Mouse (Mus musculus): ENCODE measurements around the gene Nudt8. TPM values are rescaled to one million over a fixed set of nuclear protein-coding genes. Genes with fewer than 3 reads are reported as not detected.

The Nudt8 gene
- total RNA-seq, 2 experiments from 2014 or later, result 18.3 to 20.2 TPM

Other genes starting within 250 kb of the Nudt8 start
- gene Kmt5b, start 233.2 kb upstream of the Nudt8 start, total RNA-seq (2021), result 10 to 100 TPM; 25.0 to 32.5 TPM
- gene Chka, start 148.8 kb upstream of the Nudt8 start, total RNA-seq (2021), result 1 to 10 TPM; 6.0 to 7.0 TPM
- 10 to 100 TPM; 13.6 to 31.1 TPM for gene Tcirg1, start 93.4 kb upstream of the Nudt8 start, total RNA-seq (2021)
- 100 to 1,000 TPM; 181 to 205 TPM for gene Ndufs8, start 87.8 kb upstream of the Nudt8 start, total RNA-seq (2021)
- 1 to 10 TPM; 4.2 to 5.7 TPM for gene Aldh3b1, start 70.8 kb upstream of the Nudt8 start, total RNA-seq (2021)
- gene Unc93b1, start 65.4 kb upstream of the Nudt8 start, total RNA-seq (2021), result 10 to 100 TPM; 19.6 to 20.1 TPM
- gene Aldh3b3, start 41.9 kb upstream of the Nudt8 start, total RNA-seq (2021), result not detected
- gene Aldh3b2, start 28.3 kb upstream of the Nudt8 start, total RNA-seq (2021), result 1 to 10 TPM in 1 of 2 experiments, under 1 TPM in 1; 0.63 to 1.0 TPM
- gene Acy3, start 14.0 kb upstream of the Nudt8 start, total RNA-seq (2021), result 1 to 10 TPM; 4.8 to 5.3 TPM
- not detected for gene Tbx10, start 7.8 kb upstream of the Nudt8 start, total RNA-seq (2021)
- under 1 TPM; 0.23 to 0.47 TPM for gene Gm49405, start within 50 bp of the Nudt8 start, total RNA-seq (2021)
- 1 to 10 TPM in 1 of 2 experiments, under 1 TPM in 1; 0.66 to 1.2 TPM for gene Doc2g, start 2.7 kb downstream of the Nudt8 start, total RNA-seq (2021)
- gene Ndufv1, start 12.2 kb downstream of the Nudt8 start, total RNA-seq (2021), result 100 to 1,000 TPM; 297 to 355 TPM
- 100 to 1,000 TPM; 220 to 231 TPM for gene Gstp1, start 37.4 kb downstream of the Nudt8 start, total RNA-seq (2021)
- 10 to 100 TPM; 61.6 to 63.6 TPM for gene Gstp2, start 45.4 kb downstream of the Nudt8 start, total RNA-seq (2021)
- under 1 TPM in 1 of 2 experiments, not detected in 1; 0.79 TPM for gene Gstp3, start 59.0 kb downstream of the Nudt8 start, total RNA-seq (2021)
- gene Cabp2, start 81.0 kb downstream of the Nudt8 start, total RNA-seq (2021), result not detected
- 10 to 100 TPM; 18.1 to 18.2 TPM for gene Cdk2ap2, start 96.6 kb downstream of the Nudt8 start, total RNA-seq (2021)
- 1 to 10 TPM; 4.2 to 5.5 TPM for gene Pitpnm1, start 99.4 kb downstream of the Nudt8 start, total RNA-seq (2021)
- 10 to 100 TPM; 46.5 to 47.1 TPM for gene Aip, start 125.3 kb downstream of the Nudt8 start, total RNA-seq (2021)
- not detected for gene Gpr152, start 139.2 kb downstream of the Nudt8 start, total RNA-seq (2021)
- gene Cabp4, start 143.5 kb downstream of the Nudt8 start, total RNA-seq (2021), result not detected
- gene Coro1b, start 148.0 kb downstream of the Nudt8 start, total RNA-seq (2021), result 10 to 100 TPM; 41.1 to 48.6 TPM
- gene Ptprcap, start 153.0 kb downstream of the Nudt8 start, total RNA-seq (2021), result 1 to 10 TPM in 1 of 2 experiments, under 1 TPM in 1; 0.49 to 2.0 TPM
- 10 to 100 TPM; 25.3 to 30.9 TPM for gene Rps6kb2, start 162.8 kb downstream of the Nudt8 start, total RNA-seq (2021)
- gene Carns1, start 174.9 kb downstream of the Nudt8 start, total RNA-seq (2021), result 10 to 100 TPM; 33.1 to 47.1 TPM
- 1 to 10 TPM; 3.2 to 3.8 TPM for gene Tbc1d10c, start 190.7 kb downstream of the Nudt8 start, total RNA-seq (2021)
- 100 to 1,000 TPM; 339 to 348 TPM for gene Ppp1ca, start 191.5 kb downstream of the Nudt8 start, total RNA-seq (2021)
- 1 to 10 TPM; 4.1 to 6.0 TPM for gene Rad9a, start 201.1 kb downstream of the Nudt8 start, total RNA-seq (2021)
- 1 to 10 TPM in 1 of 2 experiments, under 1 TPM in 1; 0.47 to 2.2 TPM for gene Clcf1, start 213.7 kb downstream of the Nudt8 start, total RNA-seq (2021)
- gene AC109138.7, start 213.8 kb downstream of the Nudt8 start, total RNA-seq (2021), result not detected
- 10 to 100 TPM; 26.1 to 31.9 TPM for gene Pold4, start 231.3 kb downstream of the Nudt8 start, total RNA-seq (2021)

Measured in gastrocnemius, postnatal 10 days (tissue).